Mouse (Mus musculus) adrenal gland, postnatal 14 days (tissue): ENCODE data around the gene Grip2. TPM values are rescaled to one million over a fixed set of nuclear protein-coding genes. Genes with fewer than 3 reads are reported as not detected.

Experiments
- DNase-seq: peaks from one replicate; pipeline ENCODE4 v3.0.0; 2021; ENCODE audit warnings: mixed read lengths
- long read RNA-seq, 2 experiments: library from polyadenylated mRNA; stranded (forward); transcript quantifications; one replicate each; pipeline ENCODE4 v2.0.0; 2021
- total RNA-seq: library from RNA; stranded (reverse); gene quantifications from 2 replicates; pipeline ENCODE4 v1.2.3, GENCODE M21; 2021

Gene Grip2
- 1.7 and 1.9 TPM in 2 replicates for total RNA-seq
- long read RNA-seq, experiment 1, result 0 reads
- long read RNA-seq, experiment 2, result 0 reads

DNA sequence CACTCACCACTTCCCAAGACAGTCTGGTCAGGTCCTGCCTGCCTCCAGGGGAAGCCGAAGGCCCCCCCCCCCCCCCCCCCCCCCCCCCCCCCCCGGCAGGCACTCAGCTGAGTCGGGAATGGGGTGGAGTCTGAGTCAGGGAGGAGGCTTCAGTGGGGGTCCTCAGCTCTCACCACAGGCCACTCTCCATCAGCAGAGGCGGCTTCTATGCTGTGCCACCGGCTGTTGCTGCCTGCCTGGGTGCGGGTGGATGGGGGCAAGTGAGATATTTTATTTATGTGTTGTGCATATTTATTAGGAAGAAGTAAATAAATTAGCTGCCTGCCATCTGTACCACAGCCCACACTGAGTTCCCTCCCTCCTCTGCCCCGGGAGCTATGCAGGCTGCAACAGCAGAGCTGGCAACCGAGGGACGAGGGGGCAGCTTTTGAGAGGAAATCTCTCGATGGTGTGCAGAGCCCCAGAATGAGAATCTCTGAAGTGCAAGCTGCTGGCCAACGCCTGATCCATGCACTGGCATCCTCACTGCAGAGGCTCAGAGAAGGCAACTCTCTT lies at the start of gene Grip2:
TSS of gene Grip2 (minus strand) at position 235 of the 555 bp plus-strand sequence.
- no peak for DNase-seq

DNA sequence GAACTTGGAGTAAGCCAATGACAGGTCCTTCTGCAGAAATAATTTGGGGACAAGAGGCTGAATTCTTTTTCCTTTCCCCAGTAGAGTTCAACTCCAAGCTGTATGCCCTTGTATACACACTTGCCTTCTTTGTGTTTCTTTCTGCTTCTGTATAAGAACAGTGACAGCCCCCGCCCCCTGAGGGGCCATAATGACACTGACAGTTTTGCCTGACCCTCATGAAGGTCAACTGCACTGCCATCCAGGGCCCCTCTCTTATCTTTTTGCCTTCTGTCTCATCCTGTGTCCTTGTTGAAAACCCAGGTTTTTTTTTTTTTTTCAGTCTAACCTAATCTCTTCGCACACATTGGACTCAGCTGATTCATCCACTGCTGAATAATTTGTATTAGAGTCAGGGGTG lies 45.7 kb upstream of the Grip2 start:
- peak; percentile 57 for DNase-seq

DNA sequence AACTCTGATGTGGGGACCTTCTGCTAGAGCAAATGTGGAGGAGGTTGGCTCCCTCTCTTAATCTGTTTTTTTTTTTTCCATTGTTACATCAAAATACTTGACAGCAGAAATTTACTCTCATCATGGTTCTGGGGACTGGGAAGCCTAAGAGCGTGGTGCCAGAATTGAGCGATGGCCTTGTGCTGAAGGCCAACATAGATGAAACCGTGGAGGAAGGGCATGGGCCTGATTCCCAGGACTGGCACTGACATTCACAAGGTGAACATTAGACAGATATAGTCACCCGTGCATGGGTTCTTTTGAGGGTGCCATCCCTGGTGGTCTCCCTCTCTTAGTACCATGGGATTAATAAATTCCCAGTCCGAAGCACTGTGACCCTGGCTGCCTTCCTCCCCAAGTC lies 41.0 kb upstream of the Grip2 start:
- peak; percentile 66 for DNase-seq

DNA sequence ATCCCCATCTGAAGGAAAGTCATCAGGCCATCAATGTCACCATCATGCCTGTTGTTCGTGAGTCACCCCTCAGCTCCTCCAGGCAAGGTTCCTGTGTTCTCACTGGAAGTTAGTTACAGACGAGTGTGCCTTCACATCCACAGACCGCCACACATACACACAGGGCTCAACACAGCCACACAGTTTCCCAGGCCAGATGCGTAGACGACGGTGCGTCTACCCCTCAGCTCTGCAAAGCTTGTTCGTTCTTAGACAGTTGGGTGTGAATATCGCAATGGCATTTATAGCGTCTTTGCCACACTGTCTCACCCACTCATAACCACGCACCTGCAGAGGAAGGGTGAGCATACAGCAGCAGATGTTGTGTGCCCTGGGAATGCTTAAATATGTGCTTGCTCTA lies 38.6 kb upstream of the Grip2 start:
- no peak for DNase-seq

DNA sequence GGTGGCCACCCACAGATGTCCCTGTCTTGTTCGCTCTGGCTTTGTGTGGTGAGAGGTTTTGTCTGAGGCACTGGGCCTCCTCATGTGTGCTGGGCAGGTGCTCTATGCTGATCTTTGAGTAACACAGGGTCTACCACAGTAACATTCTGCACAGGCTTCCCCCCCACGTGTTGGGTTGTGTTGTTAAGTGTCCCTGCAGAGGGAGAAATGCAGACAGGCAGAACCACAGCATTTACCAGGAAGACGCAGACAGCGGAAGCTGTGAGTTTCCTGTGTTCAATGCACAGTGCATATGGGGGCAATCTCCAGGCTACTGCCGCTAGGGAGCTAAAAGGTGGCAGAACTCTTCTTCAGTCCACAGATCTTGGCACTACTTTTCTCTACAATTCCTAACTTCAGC lies 37.5 kb upstream of the Grip2 start:
- no peak for DNase-seq

DNA sequence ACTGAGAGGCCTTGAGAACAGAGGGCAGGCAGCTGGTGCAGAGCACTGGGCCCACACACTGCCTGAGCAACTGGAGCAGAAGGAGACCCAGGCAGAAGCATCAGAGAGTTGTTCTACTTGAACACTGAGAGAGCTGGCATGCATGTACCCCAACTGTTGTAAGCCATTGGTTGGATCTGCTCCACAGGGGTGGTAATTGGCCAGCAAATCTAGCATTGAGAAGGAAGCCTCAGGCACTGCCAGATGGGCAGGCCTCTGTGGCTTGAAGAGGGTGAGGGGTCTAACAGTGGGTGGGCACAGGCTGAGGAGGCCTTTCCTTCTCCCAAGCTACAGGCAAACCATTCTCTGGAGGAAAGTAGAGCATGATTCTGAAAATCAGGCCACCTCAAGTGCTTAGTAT lies 35.8 kb upstream of the Grip2 start:
- no peak for DNase-seq

DNA sequence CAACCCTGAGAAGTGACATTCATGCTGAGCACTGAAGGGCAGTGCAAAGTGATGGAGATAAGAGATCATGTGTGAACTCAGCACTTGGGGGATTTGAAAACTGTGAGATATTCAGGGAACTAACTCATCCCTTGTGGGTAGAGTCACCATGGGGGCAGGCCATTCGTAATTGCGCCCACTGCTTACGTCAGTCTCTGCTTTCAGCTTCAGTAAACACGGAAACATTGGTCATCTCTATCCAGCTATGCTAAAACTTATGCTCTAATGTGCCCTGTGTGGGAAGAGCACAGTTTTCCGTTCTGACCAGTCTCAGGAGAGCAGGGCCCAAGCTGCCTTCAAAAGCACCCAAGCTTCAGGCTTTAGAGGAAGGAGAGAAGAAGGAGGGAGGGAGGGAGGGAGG lies 31.3 kb upstream of the Grip2 start:
- DNase-seq, result no peak

DNA sequence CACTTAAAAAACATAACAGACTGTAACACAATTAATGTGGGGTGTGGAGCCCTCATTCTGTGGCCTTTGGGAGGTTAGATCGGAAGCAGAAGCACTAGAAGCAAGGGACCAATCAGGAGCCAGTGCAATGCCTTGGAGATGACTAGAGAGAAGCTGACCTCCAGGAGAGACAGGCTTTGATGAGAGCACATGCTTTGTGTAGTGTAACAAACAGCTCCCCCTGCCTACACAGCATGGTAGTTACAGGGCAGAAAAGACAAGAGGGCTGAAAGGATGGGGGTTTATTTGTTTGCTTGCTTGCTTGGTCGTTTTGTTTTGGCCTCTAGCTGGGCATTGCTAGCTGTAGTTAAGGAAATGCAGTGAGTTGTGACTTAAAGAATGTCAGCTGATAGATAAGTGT lies 25.5 kb upstream of the Grip2 start:
- peak; percentile 48 for DNase-seq

DNA sequence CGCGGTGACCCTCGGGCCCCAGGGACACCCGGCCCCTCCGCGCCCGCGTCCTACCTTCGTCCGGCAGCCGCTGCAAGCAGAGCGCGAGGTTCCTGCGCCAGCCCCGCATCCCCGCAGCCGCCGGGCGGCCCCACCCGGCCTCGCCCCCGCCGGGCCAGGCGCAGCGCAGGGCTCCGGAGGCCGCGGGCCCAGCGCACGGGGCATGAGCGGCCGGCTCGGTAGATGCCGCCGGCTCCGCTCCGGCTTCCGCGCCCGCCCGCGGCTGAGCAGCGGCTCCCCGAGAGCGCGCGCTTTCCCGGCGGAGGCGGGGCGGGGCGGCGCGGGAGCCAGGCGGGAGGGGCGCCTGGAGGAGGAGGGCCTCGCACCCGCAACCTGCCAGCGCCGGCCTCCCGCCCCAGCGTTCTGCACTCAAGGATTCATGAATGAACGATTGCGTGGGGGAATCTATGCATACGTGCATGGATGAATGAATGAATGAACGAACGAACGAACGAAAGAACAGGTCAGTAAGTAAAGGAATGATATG lies 16.6 kb upstream of the Grip2 start:
- peak; percentile 30 for DNase-seq

DNA sequence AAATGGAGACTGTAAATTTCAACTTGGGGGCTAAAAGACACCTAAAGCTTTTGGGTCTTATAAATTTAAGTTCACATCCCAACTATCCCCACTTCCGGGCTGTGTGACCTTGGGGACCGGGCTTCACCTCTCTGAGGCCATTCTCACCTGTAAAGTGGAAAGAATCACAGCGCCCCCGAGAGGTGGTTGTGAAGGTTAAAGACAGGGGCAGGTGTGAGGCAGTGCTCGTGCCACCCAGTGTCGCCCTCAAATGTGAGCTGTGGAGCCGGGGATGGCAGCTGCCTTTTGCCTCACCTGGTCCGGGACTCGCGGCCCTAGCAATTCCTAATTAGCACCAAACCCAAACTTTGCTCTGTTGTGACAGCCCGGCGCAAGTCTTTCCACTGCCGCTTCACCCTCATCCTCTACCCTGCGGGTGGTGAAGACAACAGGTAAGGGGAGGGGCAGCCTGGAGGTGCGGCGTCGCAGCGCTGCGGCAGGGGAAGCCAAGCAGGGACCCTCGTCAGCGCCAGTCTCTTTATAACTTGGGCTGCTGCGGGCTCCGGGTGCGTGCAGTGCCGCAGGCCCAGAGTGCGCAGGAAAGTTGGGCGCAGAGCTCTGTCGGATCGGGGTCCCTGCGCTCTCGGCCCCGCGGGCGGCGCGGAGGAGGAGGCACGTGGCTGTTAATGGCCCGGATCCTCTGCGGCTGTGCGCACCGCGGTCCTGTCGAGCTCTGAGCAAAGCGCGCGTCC lies 16.0 kb upstream of the Grip2 start:
- no peak for DNase-seq

DNA sequence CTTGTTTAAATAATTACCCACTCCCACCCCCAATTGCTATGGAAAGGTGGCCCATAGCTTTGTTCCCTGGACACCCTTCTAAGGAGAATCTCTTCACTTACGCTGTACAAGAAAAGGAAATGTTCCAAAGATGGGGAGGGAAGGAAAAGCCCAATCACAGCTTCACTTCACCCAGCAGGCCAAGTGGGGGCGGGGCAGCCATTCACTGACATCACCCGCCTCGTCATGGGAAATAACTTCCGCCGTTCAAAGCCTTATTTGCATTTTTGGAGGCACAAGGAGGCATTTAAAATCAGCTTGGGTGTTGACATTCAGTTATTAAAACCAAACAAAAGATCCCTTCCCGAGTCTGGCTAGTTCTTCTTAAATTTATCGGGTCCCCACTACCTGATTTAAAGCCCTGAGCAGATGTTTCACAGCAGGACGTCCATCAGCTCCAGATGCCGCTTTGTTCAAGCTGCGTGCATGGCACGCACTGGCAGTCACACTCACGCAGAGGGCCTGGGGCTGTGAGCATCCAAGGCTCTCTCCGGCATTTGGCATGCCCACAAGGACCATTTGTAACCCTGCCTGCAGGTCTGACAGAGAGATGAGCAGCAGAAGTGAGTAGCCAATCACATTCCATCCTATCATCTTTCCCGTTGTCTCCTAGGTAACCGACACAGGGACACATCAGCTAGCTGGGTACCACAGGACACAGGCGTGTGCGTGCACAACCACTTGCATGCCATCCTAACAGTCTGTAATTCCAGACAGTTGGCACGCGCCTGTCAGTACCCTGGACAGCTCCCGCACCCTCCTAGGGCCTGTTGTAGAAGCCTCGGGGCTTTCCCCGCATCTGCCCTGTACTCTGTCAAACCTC lies 12.2 kb upstream of the Grip2 start:
- peak; percentile 88 for DNase-seq

DNA sequence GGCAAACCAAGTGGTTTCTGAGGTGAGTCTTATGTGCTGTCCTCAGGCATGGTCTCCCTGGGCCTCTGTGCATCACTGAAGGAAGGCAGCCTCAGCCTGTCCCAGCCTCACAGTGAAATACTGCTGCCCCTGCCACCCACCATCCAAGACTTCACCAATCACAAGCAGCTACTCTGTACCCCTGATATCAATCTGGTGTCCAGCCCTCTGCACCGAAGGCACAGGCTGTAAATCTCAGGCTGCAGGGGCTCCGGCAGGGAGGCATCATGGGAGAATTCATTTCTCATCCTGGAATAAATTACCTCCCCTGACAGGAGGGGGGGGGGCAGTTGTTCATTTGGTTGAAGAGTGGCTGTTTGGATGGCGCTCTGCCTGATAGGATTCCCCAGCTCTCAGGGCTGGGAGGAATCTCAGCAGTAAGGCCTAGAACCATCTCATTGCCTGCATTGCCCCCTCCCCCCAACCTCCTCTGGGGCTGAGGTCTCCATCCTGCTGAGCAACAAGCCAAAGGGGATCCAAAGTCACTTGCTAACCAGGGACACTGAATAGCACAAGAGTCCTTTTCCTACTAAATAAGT lies 5.9 kb upstream of the Grip2 start:
- no peak for DNase-seq

DNA sequence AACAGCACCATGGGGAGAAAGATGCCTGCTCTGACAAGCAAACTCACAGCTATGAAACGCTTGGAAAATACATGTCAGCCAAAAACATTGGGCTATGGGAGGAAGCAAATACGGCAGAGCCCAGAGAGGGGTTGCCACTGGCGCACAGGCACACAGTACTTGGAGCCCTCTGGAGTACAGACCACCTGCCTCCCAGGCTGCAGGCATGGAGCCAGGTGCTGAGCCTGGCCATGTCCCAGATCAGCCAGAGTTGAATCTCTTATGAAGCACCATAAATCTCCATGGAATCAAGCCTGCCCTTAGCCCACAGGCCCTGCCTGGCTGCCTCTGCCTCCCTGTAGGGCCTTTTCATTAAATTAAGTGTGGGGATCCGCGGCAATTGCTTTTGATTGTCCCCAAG lies 876 bp upstream of the Grip2 start:
- no peak for DNase-seq

DNA sequence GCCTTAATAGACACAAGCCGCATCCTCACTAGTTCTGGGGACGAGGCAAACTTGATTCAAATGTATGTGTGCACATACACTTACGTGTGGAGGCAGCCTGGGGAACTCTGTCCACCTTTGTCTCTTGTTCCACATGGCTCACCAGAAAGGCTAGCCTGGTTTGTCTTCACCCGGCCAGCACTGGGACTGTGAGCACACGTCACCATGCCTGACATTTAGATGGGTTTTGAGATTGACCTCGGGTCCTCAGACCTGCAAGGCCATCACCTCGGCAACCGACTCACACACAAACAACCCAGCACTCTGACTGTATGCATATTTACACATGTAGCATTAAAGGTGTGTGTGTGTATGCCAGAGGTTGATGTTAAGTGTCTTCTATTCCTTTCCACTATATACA lies 8.8 kb downstream of the Grip2 start:
- peak; percentile 33 for DNase-seq

DNA sequence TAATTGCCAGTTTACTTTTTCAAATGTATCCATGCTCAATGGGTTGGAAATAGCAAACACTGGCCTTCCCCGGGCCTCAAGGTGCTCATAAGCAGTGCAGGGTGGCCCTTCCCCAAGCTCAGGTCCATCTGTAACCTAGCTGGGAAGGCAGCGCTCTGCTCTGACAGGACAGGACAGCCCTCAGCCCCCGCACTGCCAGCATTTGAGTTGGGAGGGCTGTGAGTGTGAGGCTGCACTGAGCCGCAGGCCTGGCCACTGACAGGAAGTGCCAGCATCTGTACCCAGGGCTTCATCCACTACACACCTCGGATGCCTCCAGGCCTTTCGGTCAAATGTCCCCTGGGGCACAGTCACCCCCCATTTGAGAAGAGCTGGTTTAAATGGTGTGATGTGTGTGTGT lies 11.1 kb downstream of the Grip2 start:
- DNase-seq, result no peak

DNA sequence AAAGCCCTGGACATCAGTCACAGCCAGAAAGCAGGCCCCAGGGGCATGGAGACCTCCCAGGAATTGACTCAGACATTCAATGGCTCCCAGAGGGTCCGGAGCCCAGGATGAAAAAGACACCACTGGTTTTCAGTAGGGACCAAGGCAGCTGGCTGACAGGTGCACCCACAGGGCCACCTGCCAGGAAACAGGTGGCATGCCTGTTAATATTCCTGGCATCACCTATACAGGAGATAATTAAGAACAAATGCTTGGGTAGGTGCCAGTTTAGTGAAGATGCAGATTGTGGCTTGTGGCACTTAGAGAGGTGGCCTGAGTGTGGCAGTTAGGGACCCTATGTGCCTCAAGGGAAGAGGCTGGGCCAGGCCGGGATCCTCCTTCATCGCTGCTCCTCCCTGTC lies 13.4 kb downstream of the Grip2 start:
- no peak for DNase-seq

DNA sequence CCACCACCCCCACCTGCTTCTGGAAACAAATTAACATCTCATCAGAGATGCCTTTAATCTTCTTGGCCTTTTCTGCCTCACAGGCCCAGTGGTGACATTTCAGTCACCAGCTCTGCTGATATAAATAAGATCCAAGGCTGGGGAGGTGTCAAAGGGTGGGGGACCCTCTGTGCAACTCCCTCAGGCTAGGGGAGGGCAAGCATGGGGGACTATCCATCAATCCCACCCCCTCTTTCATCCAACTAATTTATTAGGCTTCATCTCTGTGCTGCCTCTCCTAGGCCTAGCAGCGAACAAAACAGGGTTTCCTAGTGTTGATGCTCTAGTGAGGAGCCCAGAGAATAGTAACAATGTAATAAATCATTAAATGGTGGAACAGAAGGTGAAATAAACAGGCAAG lies 17.0 kb downstream of the Grip2 start:
- no peak for DNase-seq

DNA sequence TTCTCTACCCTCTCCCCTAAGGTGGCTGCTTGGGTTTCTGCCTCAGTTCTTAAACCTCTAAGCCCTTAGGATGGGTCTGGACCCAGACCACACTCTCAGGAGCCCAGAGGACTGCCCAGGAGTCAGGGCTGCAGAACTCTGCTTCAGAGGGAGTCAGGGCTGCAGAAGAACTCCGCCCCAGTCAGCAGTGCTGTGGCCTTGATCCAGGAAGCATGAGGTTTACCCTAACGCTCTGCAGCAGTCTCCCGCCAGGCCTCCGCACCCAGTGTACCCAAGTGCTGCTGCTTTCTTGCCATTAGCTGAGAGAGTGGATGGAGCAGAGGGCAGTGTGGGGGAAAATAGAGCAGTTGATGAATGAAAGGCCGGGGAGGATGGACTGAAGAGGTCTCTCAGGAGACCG lies 19.0 kb downstream of the Grip2 start:
- DNase-seq, result peak; percentile 32

DNA sequence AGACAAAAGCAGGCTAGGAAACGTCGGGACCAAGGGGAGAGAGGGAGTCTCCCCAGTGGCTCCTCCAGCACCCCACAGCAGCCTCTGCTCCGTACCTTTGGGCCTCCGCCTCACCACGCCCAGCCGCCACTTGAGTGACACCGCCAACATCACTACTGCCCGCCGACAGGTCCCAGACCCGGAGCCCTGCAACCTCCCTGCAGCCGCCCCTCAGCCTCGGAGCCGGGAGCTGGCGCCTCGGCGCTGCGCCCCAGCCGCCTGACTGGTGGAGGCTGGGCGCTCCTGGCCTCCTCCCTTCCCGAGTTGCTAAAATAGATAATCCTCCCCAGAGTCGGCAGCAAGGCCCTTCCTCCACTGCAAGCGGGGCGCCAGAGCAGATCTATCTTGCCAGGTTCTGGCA lies 19.9 kb downstream of the Grip2 start:
- DNase-seq, result peak; percentile 33

DNA sequence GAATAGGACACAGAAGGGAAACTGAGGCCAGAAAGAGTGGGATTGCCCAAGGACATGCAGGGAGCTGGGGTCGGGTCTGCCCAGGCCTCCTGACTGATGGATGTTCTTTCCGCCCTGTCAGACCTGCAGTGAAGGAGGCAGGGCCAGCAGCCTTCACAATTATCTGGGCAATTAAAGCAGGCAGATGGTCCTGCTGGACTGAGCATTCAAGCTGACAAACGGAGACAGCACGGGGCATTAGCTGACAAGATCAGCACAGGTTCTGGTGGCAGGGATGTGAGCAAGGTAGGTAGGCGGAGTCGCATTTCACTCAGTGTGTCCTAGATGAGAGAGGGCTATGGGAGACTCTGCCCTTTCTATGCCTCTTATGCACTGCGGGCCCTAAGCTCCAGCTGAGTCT lies 22.9 kb downstream of the Grip2 start:
- no peak for DNase-seq

DNA sequence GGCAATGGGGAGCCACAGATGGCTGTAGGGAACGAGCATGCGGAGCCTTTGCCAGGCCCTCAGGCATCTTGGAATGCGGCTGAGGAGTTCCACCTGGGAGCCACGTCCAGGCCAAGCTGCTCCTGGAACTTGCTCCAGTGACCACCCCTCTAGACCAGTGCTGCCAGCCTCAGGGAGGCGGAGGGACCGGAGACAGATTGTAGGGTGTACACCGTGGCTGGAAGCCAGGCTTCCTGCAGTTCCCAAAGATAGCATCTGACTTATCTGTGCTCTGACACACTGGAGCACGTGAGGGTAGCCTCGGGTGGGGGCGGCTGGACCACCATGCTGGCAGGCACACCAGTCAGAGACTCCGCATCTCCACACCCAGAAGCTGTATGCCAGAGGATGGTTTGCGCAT lies 28.6 kb downstream of the Grip2 start:
- DNase-seq, result no peak

DNA sequence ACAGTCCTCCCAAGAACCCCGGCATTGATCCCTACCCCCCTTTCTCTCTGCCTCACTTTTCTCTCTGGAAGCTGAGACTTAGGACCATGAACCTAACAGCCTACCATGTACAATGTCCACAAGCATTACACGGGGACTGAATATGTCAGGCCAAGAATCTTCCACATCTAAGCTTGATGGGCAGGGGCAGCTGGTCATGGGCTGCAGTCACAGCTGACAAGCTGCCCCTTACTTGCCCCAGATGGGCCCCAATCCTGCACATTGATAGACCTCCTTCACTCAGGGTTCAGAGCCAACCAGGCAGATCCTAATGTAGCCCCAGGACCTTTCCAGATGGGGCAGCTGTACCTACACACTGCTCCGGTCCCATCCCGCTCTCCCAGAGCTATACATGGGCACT lies 30.3 kb downstream of the Grip2 start:
- DNase-seq, result no peak

DNA sequence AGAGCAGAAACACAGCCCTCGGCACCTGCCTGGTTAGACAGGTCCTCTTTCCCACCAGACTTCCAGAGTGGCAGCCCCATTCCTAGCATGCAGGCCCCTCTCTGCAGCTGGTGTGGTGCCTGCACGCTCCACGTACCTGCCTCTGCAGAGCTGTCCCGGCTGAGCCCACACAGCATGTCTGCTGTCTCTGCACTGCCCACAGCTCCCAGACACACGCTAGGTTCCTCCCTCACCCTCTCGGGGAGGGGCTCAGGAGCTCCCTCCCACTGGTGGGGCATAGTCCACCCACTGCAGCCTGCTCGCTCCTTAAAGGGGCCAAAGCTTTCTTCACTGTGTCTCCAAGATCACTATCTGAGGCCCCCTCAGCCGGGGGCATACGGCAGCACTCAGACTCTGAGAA lies 31.0 kb downstream of the Grip2 start:
- no peak for DNase-seq
